Mouse (Mus musculus): ENCODE measurements around the gene Cdh12. TPM values are rescaled to one million over a fixed set of nuclear protein-coding genes. Genes with fewer than 3 reads are reported as not detected.

Cdh12 gene
- total RNA-seq (2014; rRNA removed) = 14.5 and 18.8 TPM in 2 replicates
- polyA plus RNA-seq (2015; fragmentation: Nextera tagmentation; extraction: Ambion mirVana) = 10.9 and 14.3 TPM in 2 replicates

DNA sequence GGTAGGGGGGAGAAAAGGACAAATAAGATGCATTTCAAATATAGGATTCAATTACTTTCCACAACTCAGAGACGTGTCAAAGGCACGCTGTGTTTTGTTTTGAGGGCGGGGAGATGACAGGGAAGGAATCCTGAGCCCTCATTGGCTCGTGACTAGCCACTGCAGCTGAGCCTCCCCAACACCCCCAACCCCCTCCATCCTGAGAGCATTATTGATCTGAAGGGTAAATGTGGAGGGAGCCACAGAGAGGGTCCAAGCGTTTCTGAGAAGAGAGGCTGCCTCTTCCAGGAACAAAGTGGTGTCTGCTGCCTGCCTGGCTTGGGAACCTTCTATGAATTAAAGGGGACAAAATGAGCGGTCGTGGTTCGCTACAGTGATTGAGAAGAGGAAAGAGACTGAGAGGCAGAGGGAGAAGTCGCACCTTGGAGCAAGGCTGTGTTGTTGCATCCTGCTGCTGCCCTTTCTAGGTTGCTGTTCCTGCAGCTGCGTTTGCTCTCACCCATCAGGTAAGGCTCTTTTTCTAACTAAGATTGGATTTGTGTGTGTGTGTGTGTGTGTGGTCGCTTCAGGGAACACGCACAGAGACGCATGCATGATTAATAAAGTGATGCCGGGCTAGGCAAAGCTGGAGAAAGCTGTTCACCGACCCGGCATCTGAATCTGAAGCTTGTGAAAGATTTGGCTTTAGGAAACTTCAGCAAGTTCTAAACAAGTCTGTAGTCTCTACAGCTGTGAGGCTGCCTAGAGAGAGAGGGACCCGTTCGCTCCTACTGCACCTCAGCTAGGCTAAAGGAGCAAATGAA, at the start of gene Cdh12:
TSS of gene Cdh12 (plus strand) at position 405 of the 803 bp plus-strand sequence.
- DNase-seq (ENCODE audit: low spot score) (peak; percentile 73), ATAC-seq (ENCODE audit: low FRiP score) (peak; percentile 82)
- 2% methylated on average over 18 of the region's 18 CpGs for WGBS
- no peak for TF ChIP-seq CTCF (IDR thresholded peaks at IDR 0.05)
- Histone ChIP-seq H3K4me2 (ENCODE audit: low read depth, low read length, poor library complexity, severe bottlenecking) (peak within 1 kb of the TSS; percentile 74), H3K36me3 (ENCODE audit: insufficient read depth, low read length) (no peaks in the 10 kb centered on the region), H3K4me3 (ENCODE audit: low read depth, low read length) (peak within 1 kb of the TSS; percentile 49), H3K9ac (replicated peaks; ENCODE audit: low read length, poor library complexity, severe bottlenecking) (peak within 1 kb of the TSS; percentile 51), H3K27ac (ENCODE audit: low read depth, low read length) (no peak within 1 kb of the TSS), H3K27me3 (ENCODE audit: insufficient read depth, low read length) (no peaks in the 10 kb centered on the region), H3K9me3 (ENCODE audit: low read length) (no peaks in the 10 kb centered on the region), H3K4me1 (ENCODE audit: insufficient read depth, low read length) (no peaks in the 10 kb centered on the region)

GRCm38 (mm10) chr15:20403596-20403995, 45.5 kb upstream of the Cdh12 start:
- peak; percentile 33 for DNase-seq (ENCODE audit: low spot score)
- no peaks in the 10 kb centered on the region for H3K36me3 ChIP-seq (ENCODE audit: insufficient read depth, low read length)
- H3K4me3 ChIP-seq (ENCODE audit: low read depth, low read length) = no peak overlapping the region
- H3K4me1 ChIP-seq (ENCODE audit: insufficient read depth, low read length) = no peaks in the 10 kb centered on the region
- ATAC-seq (ENCODE audit: low FRiP score) = no peak
- H3K9ac ChIP-seq (replicated peaks; ENCODE audit: low read length, poor library complexity, severe bottlenecking) = no peak overlapping the region
- WGBS = 48% methylated on average over 3 of the region's 3 CpGs
- H3K9me3 ChIP-seq (ENCODE audit: low read length) = no peaks in the 10 kb centered on the region
- no peak overlapping the region for H3K4me2 ChIP-seq (ENCODE audit: low read depth, low read length, poor library complexity, severe bottlenecking)
- H3K27me3 ChIP-seq (ENCODE audit: insufficient read depth, low read length) = no peaks in the 10 kb centered on the region
- H3K27ac ChIP-seq (ENCODE audit: low read depth, low read length) = no peak overlapping the region
- TF ChIP-seq CTCF (IDR thresholded peaks at IDR 0.05) = peak; percentile 66

DNA sequence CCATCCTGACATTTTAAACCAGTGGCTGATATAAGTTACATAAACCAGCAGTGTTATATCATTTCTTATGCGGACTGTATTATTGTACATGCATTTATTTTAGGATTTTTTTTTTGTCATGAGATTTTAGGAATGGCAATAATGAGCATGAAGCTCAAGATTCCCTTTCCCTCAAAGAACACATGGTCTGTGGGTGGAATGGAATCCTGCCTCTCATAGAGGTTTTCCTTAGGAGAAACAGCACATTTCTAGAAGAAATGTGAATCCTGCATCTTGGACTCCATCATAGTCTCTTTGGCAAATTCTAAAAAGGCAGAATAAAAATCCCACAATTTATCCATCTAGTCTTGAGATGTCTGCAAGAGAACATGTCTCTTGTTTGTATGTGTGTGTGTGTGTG, 35.7 kb upstream of the Cdh12 start:
- 95% methylated on average over 1 of the region's 1 CpGs for WGBS

DNA sequence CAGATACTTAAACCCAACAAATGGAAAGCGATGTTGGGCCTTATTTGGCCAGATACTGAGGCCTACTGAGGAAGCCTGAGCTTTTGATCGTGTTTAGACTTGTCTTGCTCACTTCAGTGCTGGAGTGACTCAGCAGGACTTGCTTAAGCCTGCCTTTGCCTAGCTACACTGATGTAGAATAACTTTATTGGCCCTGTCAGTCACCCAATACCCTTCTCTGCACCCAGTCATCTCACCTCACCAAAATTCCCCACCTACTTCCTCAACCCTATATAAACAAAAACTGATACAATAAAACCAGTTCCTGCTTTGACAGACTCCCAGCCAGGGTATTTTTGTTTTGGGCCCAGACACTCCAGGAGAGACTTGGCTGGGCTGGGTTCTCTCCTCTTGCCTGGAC, 12.7 kb upstream of the Cdh12 start:
- DNase-seq (ENCODE audit: low spot score) (no peak), ATAC-seq (ENCODE audit: low FRiP score) (no peak)
- Histone ChIP-seq H3K36me3 (ENCODE audit: insufficient read depth, low read length) (no peaks in the 10 kb centered on the region), H3K9ac (replicated peaks; ENCODE audit: low read length, poor library complexity, severe bottlenecking) (no peak overlapping the region), H3K9me3 (ENCODE audit: low read length) (no peaks in the 10 kb centered on the region), H3K27ac (ENCODE audit: low read depth, low read length) (no peak overlapping the region), H3K4me3 (ENCODE audit: low read depth, low read length) (no peak overlapping the region), H3K27me3 (ENCODE audit: insufficient read depth, low read length) (no peaks in the 10 kb centered on the region), H3K4me2 (ENCODE audit: low read depth, low read length, poor library complexity, severe bottlenecking) (no peak overlapping the region), H3K4me1 (ENCODE audit: insufficient read depth, low read length) (no peaks in the 10 kb centered on the region)
- WGBS = 62% methylated on average over 2 of the region's 2 CpGs
- no peak for TF ChIP-seq CTCF (IDR thresholded peaks at IDR 0.05)

More for the DNA sequence above, 35.7 kb upstream of the Cdh12 start:
- no peak overlapping the region for H3K4me2 ChIP-seq (ENCODE audit: low read depth, low read length, poor library complexity, severe bottlenecking)
- H3K9ac ChIP-seq (replicated peaks; ENCODE audit: low read length, poor library complexity, severe bottlenecking) = no peak overlapping the region
- DNase-seq (ENCODE audit: low spot score) (no peak), ATAC-seq (ENCODE audit: low FRiP score) (no peak)
- TF ChIP-seq CTCF (IDR thresholded peaks at IDR 0.05) = no peak
- H3K4me1 ChIP-seq (ENCODE audit: insufficient read depth, low read length) = no peaks in the 10 kb centered on the region
- no peaks in the 10 kb centered on the region for H3K9me3 ChIP-seq (ENCODE audit: low read length)
- H3K27me3 ChIP-seq (ENCODE audit: insufficient read depth, low read length) = no peaks in the 10 kb centered on the region
- H3K27ac ChIP-seq (ENCODE audit: low read depth, low read length) = no peak overlapping the region
- H3K36me3 ChIP-seq (ENCODE audit: insufficient read depth, low read length) = no peaks in the 10 kb centered on the region
- H3K4me3 ChIP-seq (ENCODE audit: low read depth, low read length) = no peak overlapping the region

DNA sequence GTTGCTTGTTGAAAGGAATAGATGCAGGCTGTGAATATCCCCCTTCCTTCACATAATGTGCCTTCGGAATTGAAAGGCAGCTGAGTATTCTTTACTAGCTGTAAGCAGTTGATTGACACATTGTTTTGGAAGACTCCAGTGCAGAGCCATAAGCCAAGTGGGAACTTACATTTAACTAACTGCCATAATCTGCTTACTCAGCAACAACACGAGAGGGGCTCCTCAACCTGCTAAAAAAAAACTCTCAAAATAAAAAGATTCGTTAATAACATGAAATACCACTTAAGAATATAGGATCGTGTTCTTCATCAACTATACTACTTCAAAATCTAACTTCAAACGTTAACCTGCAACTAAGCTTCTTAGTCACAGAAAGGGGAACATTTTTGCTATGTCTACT, 1.5 kb downstream of the Cdh12 start:
- no peak overlapping the region for H3K27ac ChIP-seq (ENCODE audit: low read depth, low read length)
- H3K9me3 ChIP-seq (ENCODE audit: low read length) = no peaks in the 10 kb centered on the region
- no peaks in the 10 kb centered on the region for H3K27me3 ChIP-seq (ENCODE audit: insufficient read depth, low read length)
- H3K4me2 ChIP-seq (ENCODE audit: low read depth, low read length, poor library complexity, severe bottlenecking) = peak overlapping the region; percentile 39
- peak overlapping the region; percentile 29 for H3K4me3 ChIP-seq (ENCODE audit: low read depth, low read length)
- no peaks in the 10 kb centered on the region for H3K4me1 ChIP-seq (ENCODE audit: insufficient read depth, low read length)
- no peak overlapping the region for H3K9ac ChIP-seq (replicated peaks; ENCODE audit: low read length, poor library complexity, severe bottlenecking)
- DNase-seq (ENCODE audit: low spot score) (no peak), ATAC-seq (ENCODE audit: low FRiP score) (no peak)
- no peaks in the 10 kb centered on the region for H3K36me3 ChIP-seq (ENCODE audit: insufficient read depth, low read length)
- no peak for TF ChIP-seq CTCF (IDR thresholded peaks at IDR 0.05)
- 44% methylated on average over 5 of the region's 5 CpGs for WGBS

DNA sequence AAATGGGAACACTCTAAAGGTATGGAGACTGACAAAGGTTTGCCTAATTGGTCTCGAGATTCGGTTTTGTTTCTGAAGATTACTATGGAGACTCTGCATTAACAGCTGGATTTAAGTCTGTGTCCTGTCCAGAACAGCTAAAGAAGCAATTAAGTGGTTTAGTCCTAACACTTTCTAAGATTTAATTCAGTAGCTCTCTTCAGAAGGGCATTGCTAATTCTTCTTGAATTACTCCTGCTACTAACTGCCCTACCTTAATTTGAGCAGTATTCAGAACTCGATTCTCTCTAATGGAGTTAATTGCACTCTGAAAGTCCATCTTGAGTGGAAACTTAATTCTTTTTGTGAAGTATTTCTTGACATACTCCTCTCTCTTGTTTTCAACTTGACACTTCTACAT, 9.4 kb downstream of the Cdh12 start:
- Histone ChIP-seq H3K4me3 (ENCODE audit: low read depth, low read length) (no peak overlapping the region), H3K27ac (ENCODE audit: low read depth, low read length) (no peak overlapping the region), H3K27me3 (ENCODE audit: insufficient read depth, low read length) (no peaks in the 10 kb centered on the region), H3K4me1 (ENCODE audit: insufficient read depth, low read length) (no peaks in the 10 kb centered on the region), H3K9ac (replicated peaks; ENCODE audit: low read length, poor library complexity, severe bottlenecking) (no peak overlapping the region), H3K9me3 (ENCODE audit: low read length) (no peaks in the 10 kb centered on the region), H3K4me2 (ENCODE audit: low read depth, low read length, poor library complexity, severe bottlenecking) (no peak overlapping the region), H3K36me3 (ENCODE audit: insufficient read depth, low read length) (no peaks in the 10 kb centered on the region)
- 72% methylated on average over 3 of the region's 3 CpGs for WGBS
- no peak for TF ChIP-seq CTCF (IDR thresholded peaks at IDR 0.05)
- no peak for ATAC-seq (ENCODE audit: low FRiP score)
- no peak for DNase-seq (ENCODE audit: low spot score)

Data from midbrain, postnatal 0 days (tissue).